Mouse (Mus musculus) bone marrow macrophage, adult 2 months (primary cell): ENCODE data around the gene Bptf. TPM values are rescaled to one million over a fixed set of nuclear protein-coding genes. Genes with fewer than 3 reads are reported as not detected.

Experiments
- H3K27ac ChIP-seq: 2 replicates; pipeline ENCODE4 v1.5.1; 2012; ENCODE audit warnings: low read depth, low read length; ENCODE audit not compliant: insufficient read depth
- H3K4me1 ChIP-seq: 2 replicates; pipeline ENCODE4 v1.6.1; 2012; ENCODE audit warnings: low read length; ENCODE audit not compliant: control insufficient read depth, insufficient read depth
- H3K4me3 ChIP-seq: 2 replicates; pipeline ENCODE4 v1.5.1; 2012; ENCODE audit warnings: mild to moderate bottlenecking, low read length, moderate library complexity; ENCODE audit not compliant: insufficient read depth
- CTCF ChIP-seq: IDR thresholded peaks from 2 replicates; pipeline ENCODE4 v1.5.1; 2012; ENCODE audit warnings: low read depth, mild to moderate bottlenecking, low read length, moderate library complexity
- POLR2A ChIP-seq: IDR thresholded peaks from 2 replicates; pipeline ENCODE4 v1.6.1; 2012; ENCODE audit warnings: mild to moderate bottlenecking, low read depth, low read length, borderline replicate concordance
- polyA plus RNA-seq: library from polyadenylated mRNA; stranded (reverse); fragments of >200 nt; gene quantifications from 2 replicates; pipeline ENCODE4 v1.2.4, GENCODE M21; 2012; ENCODE audit not compliant: missing spikeins, insufficient read depth, insufficient read length

The Bptf gene
- polyA plus RNA-seq, 1 experiment: 38.2 TPM

- Histone ChIP-seq H3K27ac (no peak overlapping the region), H3K4me1 (peaks cover 6% of the 10 kb centered on the region; the same call in 1 of the 2 replicates), H3K4me3 (no peak overlapping the region)
- no peak for TF ChIP-seq POLR2A
- no peak for TF ChIP-seq CTCF
Measured at GRCm38 (mm10) chr11:107014020-107014585, 117.8 kb downstream of the Bptf start.

DNA sequence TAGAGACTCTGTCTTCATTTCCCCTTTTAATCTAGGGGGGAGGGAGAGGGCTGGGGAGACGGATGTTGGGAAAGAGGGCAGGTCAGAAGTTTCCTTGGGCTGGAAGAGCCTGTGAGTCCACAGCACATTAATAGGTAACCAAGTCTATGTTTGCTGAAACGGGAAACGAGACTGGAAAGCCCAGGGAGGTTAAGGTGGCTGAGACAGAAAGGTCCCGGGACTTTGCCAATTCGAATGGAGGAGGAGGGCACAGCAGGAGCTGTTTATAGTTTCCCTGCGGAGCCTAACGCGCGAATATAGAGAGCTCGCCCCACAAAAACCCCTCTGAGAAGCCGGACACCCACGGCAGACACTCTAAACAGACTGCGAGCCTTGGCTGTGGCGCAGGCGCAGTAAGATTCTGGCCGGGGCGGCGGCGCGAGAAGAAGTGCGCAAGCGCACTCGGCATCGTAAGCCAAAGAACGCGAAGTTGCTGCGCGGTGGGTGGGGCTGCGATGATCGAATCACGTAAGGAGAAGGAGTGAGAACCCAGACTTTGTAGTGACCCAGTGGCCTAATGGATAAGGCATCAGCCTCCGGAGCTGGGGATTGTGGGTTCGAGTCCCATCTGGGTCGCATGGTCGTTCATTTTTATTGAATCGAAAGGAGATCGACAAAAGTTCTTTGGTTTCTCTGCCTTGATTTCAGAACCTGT is 119.5 kb downstream of the Bptf start:
- H3K27ac ChIP-seq: peak overlapping the region; percentile 99
- no peak for TF ChIP-seq CTCF
- no peak for TF ChIP-seq POLR2A

DNA sequence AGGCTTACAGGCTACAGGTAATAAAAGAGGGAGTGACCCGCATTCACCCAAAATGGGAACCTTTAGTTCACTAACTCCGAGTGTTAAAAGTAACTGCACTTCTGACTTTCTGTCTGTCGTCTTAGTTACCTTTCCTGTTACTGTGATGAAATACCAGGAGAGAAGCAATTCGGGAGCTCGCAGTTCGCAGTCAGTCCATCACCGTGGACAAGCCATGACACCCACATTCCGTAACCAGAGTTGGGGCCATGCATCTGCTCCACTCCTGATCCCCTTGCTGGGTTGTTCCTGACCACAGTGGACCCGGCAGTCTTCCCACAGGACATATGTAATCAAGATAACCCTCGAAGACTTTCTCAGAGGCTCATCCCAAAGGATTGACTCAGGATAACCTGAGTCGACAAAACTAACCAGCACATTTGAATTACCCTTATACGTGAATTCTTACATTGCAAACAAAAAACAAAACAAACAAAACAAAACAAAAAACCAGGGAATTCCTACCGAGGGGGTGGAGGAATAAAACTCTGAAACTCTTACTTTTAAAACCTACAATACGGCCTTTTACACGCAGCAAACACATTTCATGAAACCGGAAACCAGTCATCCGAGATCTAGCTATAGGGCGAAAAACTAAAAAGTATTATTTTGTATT is 120.1 kb downstream of the Bptf start:
- H3K27ac ChIP-seq: peak overlapping the region; percentile 99
- peaks cover 6% of the 10 kb centered on the region; the same call in 1 of the 2 replicates for H3K4me1 ChIP-seq
- TF ChIP-seq CTCF (no peak), POLR2A (no peak)
- H3K4me3 ChIP-seq: peak overlapping the region; percentile 72

More for the DNA sequence above, 119.5 kb downstream of the Bptf start:
- H3K4me3 ChIP-seq: peak overlapping the region; percentile 72
- H3K4me1 ChIP-seq: peaks cover 6% of the 10 kb centered on the region; the same call in 1 of the 2 replicates

DNA sequence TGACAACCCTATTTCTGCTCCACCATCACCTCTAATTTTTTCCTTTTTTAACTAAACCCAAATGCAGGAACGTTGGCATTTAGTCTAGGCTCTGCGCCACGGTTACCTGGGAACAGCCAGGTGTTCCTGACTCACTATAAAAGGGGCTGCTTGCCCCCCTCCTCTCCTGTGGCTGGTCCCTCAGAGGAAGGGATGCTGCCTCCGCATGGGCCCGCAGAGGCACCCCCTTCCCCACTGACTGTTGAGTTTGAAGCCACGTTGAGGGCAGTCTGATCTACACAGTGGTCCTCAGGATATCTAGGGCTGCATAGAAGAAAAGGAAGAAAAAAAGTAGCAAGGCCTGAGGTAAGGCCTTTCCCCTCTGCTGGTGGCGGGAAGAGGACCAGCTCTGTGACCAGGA is 120.8 kb downstream of the Bptf start:
- Histone ChIP-seq H3K27ac (peak overlapping the region; percentile 99; the same call in 1 of the 2 replicates), H3K4me1 (peaks cover 6% of the 10 kb centered on the region; the same call in 1 of the 2 replicates)

GRCm38 (mm10) chr11:107010447-107010846 is 121.5 kb downstream of the Bptf start:
- peaks cover 6% of the 10 kb centered on the region; the same call in 1 of the 2 replicates for H3K4me1 ChIP-seq
- no peak overlapping the region for H3K4me3 ChIP-seq
- H3K27ac ChIP-seq: no peak overlapping the region
- TF ChIP-seq CTCF (no peak), POLR2A (no peak)

More for the DNA sequence above, 120.8 kb downstream of the Bptf start:
- peak overlapping the region; percentile 72 for H3K4me3 ChIP-seq
- no peak for TF ChIP-seq POLR2A
- no peak for TF ChIP-seq CTCF

DNA sequence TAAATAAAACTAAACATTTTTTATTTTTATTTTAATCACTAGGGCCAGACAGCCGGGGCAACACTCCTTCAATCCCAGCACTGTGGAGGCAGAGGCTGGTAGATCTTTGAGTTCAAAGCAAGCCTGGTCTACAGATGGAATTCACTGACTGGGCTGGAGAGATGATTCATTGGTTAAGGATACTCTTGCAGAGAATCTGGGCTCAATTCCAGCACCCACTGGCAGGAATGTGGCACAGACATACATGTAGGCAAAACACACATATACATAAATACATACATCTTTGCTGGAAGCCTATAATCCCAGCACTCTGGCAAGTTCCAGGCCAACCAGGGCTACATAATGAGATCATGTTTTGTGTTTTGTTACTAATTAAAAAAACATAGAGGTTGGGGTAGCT is 126.4 kb downstream of the Bptf start:
- Histone ChIP-seq H3K4me3 (no peak overlapping the region), H3K4me1 (no peaks in the 10 kb centered on the region), H3K27ac (no peak overlapping the region)
- TF ChIP-seq CTCF: no peak
- no peak for TF ChIP-seq POLR2A

- TF ChIP-seq CTCF (no peak), POLR2A (no peak)
- peaks cover 1% of the 10 kb centered on the region for H3K4me1 ChIP-seq
Measured at GRCm38 (mm10) chr11:107001760-107002675, 129.9 kb downstream of the Bptf start.

GRCm38 (mm10) chr11:106999949-107000513 is 131.9 kb downstream of the Bptf start:
- peak overlapping the region; percentile 64 for H3K4me3 ChIP-seq

More at GRCm38 (mm10) chr11:107001760-107002675, 129.9 kb downstream of the Bptf start:
- Histone ChIP-seq H3K27ac (no peak overlapping the region), H3K4me3 (no peak overlapping the region)

More at GRCm38 (mm10) chr11:106999949-107000513, 131.9 kb downstream of the Bptf start:
- Histone ChIP-seq H3K27ac (peak overlapping the region; percentile 63), H3K4me1 (peaks cover 9% of the 10 kb centered on the region)
- TF ChIP-seq CTCF (no peak), POLR2A (no peak)
